Mouse (Mus musculus) thymus, adult 2 months (tissue): ENCODE results near the gene Slc25a4.

Experiments used
- CTCF ChIP-seq: fragments of 200-500 bp; IDR thresholded peaks from 2 replicates; pipeline ENCODE4 v1.5.1; 2012; ENCODE audit warnings: mild to moderate bottlenecking, control low read depth, low read length, moderate library complexity, borderline replicate concordance; ENCODE audit not compliant: control insufficient read depth, poor library complexity, insufficient read depth; ENCODE audit errors: extremely low read depth
- POLR2A ChIP-seq: fragments of 200-500 bp; IDR thresholded peaks from 2 replicates; pipeline ENCODE4 v1.6.1; 2012; ENCODE audit warnings: mild to moderate bottlenecking, low read length, control low read depth, moderate library complexity; ENCODE audit not compliant: control insufficient read depth, poor library complexity, insufficient read depth; ENCODE audit errors: extremely low read depth

- TF ChIP-seq CTCF (no peak), POLR2A (no peak)
Observed at GRCm38 (mm10) chr8:46251561-46251960, 40.5 kb upstream of the Slc25a4 start.
